In the genomic region with DNA sequence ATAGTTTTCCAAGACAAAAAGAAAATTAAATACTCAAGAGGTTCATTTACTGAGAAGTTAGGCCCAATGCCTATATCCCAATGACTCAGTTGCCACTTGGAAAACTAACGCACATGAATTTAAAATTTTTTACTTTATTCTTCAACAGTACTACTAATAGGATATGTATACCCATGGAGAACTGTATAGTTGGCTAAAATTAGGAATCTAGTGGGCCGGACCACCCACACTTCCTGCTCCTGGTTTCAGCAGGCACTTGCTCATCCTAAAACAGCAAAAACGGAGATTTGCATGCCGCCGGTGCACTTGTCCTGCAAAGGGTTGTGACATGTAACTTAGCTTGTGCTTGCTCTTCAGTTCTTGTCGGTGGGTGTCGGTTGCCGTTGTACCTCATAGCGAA, we compare ENCODE assay signal across 17 mouse cellular contexts. TPM values are rescaled to one million over a fixed set of nuclear protein-coding genes. Genes with fewer than 3 reads are reported as not detected.
DNase-seq lines count a peak whose midpoint lies in the region; ATAC-seq lines count a peak whose summit lies in the region.
"Had no signal": no experiment of that assay in that cellular context is flagged by ENCODE, and none has a peak within 500 bp of the region (broad histone marks: within the 10 kb centered on the region; RNA-seq: fewer than 3 reads in every experiment).

No protein-coding gene starts in this region.

- no peaks in the 10 kb centered on the region for H3K36me3 ChIP-seq in intestine, embryonic 14.5 days (ENCODE audit: control insufficient read depth, insufficient read depth, low read length)
- H3K36me3 ChIP-seq in intestine, embryonic 16.5 days (ENCODE audit: control insufficient read depth, insufficient read depth, low read length) = no peaks in the 10 kb centered on the region
- H3K36me3 ChIP-seq: embryonic facial prominence, embryonic 10.5 days; embryonic facial prominence, embryonic 12.5 days; forebrain, embryonic 15.5 days had no signal

- 95% methylated on average over 9 of the region's 9 CpGs for WGBS in intestine, embryonic 14.5 days
- WGBS in intestine, embryonic 16.5 days = 95% methylated on average over 9 of the region's 9 CpGs

- no peak overlapping the region for H3K9ac ChIP-seq in intestine, embryonic 14.5 days (ENCODE audit: low read length)
- H3K9ac ChIP-seq in intestine, embryonic 16.5 days (ENCODE audit: low read depth, low read length) = no peak overlapping the region
- H3K9ac ChIP-seq: embryonic facial prominence, embryonic 12.5 days; forebrain, embryonic 13.5 days; forebrain, embryonic 15.5 days had no signal

- no peaks in the 10 kb centered on the region for H3K4me1 ChIP-seq in intestine, embryonic 14.5 days (replicated peaks; ENCODE audit: control insufficient read depth, insufficient read depth, low read length)
- H3K4me1 ChIP-seq in intestine, embryonic 16.5 days (ENCODE audit: control insufficient read depth, insufficient read depth, low read length) = no peaks in the 10 kb centered on the region
- H3K4me1 ChIP-seq: embryonic facial prominence, embryonic 12.5 days; forebrain, embryonic 13.5 days; forebrain, embryonic 15.5 days had no signal

- no peaks in the 10 kb centered on the region for H3K27me3 ChIP-seq in intestine, embryonic 14.5 days (replicated peaks; ENCODE audit: control insufficient read depth, insufficient read depth, low read length)
- H3K27me3 ChIP-seq in intestine, embryonic 16.5 days (replicated peaks; ENCODE audit: control insufficient read depth, insufficient read depth, low read length) = no peaks in the 10 kb centered on the region
- H3K27me3 ChIP-seq: embryonic facial prominence, embryonic 12.5 days; forebrain, embryonic 13.5 days; forebrain, embryonic 15.5 days had no signal

- no peak overlapping the region for H3K4me2 ChIP-seq in intestine, embryonic 14.5 days (ENCODE audit: low read length)
- no peak overlapping the region for H3K4me2 ChIP-seq in intestine, embryonic 16.5 days (ENCODE audit: low read depth, low read length)
- H3K4me2 ChIP-seq: embryonic facial prominence, embryonic 12.5 days; forebrain, embryonic 13.5 days; forebrain, embryonic 15.5 days had no signal

- no peak for ATAC-seq in intestine, embryonic 14.5 days (replicated peaks; ENCODE audit: low FRiP score, low TSS enrichment, low read depth)
- no peak for ATAC-seq in intestine, embryonic 16.5 days
- ATAC-seq: forebrain, embryonic 13.5 days; forebrain, embryonic 15.5 days had no signal

- no peaks in the 10 kb centered on the region for H3K9me3 ChIP-seq in intestine, embryonic 14.5 days (ENCODE audit: control insufficient read depth, low read length)
- no peaks in the 10 kb centered on the region for H3K9me3 ChIP-seq in intestine, embryonic 16.5 days (ENCODE audit: control insufficient read depth, low read length)
- H3K9me3 ChIP-seq: embryonic facial prominence, embryonic 12.5 days; forebrain, embryonic 13.5 days; forebrain, embryonic 15.5 days had no signal

- DNase-seq in intestine, embryonic 14.5 days (ENCODE audit: low spot score) = peak; percentile 9
- peak; percentile 49 for DNase-seq in right cerebral cortex, adult 18-20 months
- DNase-seq in right cerebral cortex, postnatal 25 days = no peak
- DNase-seq in right cerebral cortex, postnatal 14 days = peak; percentile 6
- no peak for DNase-seq in right cerebral cortex, postnatal 4 days
- DNase-seq in brain, adult 2 months (ENCODE audit: low read depth, low spot score) = peak; percentile 40
- no peak for DNase-seq in spleen, postnatal 36 days (ENCODE audit: low spot score in 2 of 2)
- DNase-seq: adrenal gland, adult 2 months; adrenal gland, postnatal 25 days; cerebellum, adult 11-12 months; cerebellum, adult 2 months; cerebellum, adult 9-10 months had no signal

- H3K27ac ChIP-seq in intestine, embryonic 14.5 days (ENCODE audit: low read depth) = no peak overlapping the region
- H3K27ac ChIP-seq in intestine, embryonic 16.5 days (ENCODE audit: low read length) = no peak overlapping the region
- H3K27ac ChIP-seq: embryonic facial prominence, embryonic 10.5 days; embryonic facial prominence, embryonic 12.5 days; forebrain, embryonic 13.5 days; forebrain, embryonic 15.5 days had no signal

- no peak overlapping the region for H3K4me3 ChIP-seq in intestine, embryonic 14.5 days (ENCODE audit: low read depth, low read length)
- no peak overlapping the region for H3K4me3 ChIP-seq in intestine, embryonic 16.5 days (ENCODE audit: low read length)
- H3K4me3 ChIP-seq: embryonic facial prominence, embryonic 10.5 days; embryonic facial prominence, embryonic 12.5 days; forebrain, embryonic 13.5 days; forebrain, embryonic 15.5 days had no signal

RNA-seq across cellular contexts. Expression of a gene that starts 51.9 kb away (rescaled TPM):
- 11.4 and 12.6 TPM in 2 replicates for polyA plus RNA-seq in intestine, embryonic 14.5 days (2014; fragmentation: Nextera tagmentation; extraction: Ambion mirVana)
- polyA plus RNA-seq in intestine, embryonic 16.5 days (2015; fragmentation: Nextera tagmentation; extraction: Ambion mirVana) = 16.0 and 19.1 TPM in 2 replicates

Comparison
In these comparisons a context has a peak if more than half of its experiments do, and no peak if none do; other contexts are left out.
1. DNase-seq: peak in intestine, embryonic 14.5 days (single experiment), right cerebral cortex, adult 18-20 months (single experiment), right cerebral cortex, postnatal 14 days (single experiment) and brain, adult 2 months (single experiment); none in right cerebral cortex, postnatal 25 days (single experiment), right cerebral cortex, postnatal 4 days (single experiment) and spleen, postnatal 36 days (0 of 2).